Comparison of ENCODE assay signal across 8 mouse cellular contexts in the genomic region with DNA sequence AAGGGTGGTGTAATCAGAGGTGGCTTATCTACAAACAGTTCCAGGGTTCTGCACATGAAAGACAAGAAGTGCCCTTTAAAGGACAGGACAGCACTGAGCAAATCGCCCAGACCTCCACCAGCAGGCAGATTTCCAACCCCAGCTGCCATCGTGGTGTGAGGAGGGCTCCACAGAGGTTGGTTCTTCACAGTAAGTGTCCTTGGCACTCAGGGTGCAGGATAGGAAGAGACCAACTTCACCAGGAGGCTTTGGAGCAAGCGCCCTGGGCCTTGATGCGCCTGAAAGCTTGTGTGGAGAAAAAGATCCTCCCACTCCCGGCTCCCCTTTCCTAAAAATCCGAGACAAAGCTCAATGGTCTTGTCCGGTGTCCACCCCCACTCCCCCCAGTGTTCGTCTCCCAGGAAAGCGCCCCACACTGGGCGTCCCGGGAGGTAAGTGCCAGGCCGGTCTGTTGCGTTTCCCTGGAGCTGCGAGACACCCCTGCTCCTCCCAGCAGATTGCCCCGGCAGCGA. TPM values are rescaled to one million over a fixed set of nuclear protein-coding genes. Genes with fewer than 3 reads are reported as not detected.
DNase-seq lines count a peak whose midpoint lies in the region; ATAC-seq and TF ChIP-seq lines count a peak whose summit lies in the region.

No protein-coding gene starts in this region.

- ATAC-seq in heart, embryonic 16.5 days (replicated peaks; ENCODE audit: extremely low read depth, insufficient read depth, low FRiP score), result peak; percentile 66
- peak; percentile 72 for ATAC-seq in liver, embryonic 11.5 days (replicated peaks; ENCODE audit: low FRiP score)

- no peaks in the 10 kb centered on the region for H3K27me3 ChIP-seq in heart, embryonic 16.5 days (ENCODE audit: control insufficient read depth, insufficient read depth, low read length)
- no peaks in the 10 kb centered on the region for H3K27me3 ChIP-seq in liver, embryonic 11.5 days (replicated peaks; ENCODE audit: control insufficient read depth, insufficient read depth, low read length)
- H3K27me3 ChIP-seq in myocyte (ENCODE audit: control insufficient read depth, insufficient read depth, insufficient read length), result no peaks in the 10 kb centered on the region

- H3K4me1 ChIP-seq in cortical plate, adult 2 months (ENCODE audit: control insufficient read depth, insufficient read depth, low read length), result no peaks in the 10 kb centered on the region
- H3K4me1 ChIP-seq in heart, embryonic 16.5 days (ENCODE audit: control insufficient read depth, insufficient read depth, low read length), result peaks cover 39% of the 10 kb centered on the region
- peaks cover 18% of the 10 kb centered on the region for H3K4me1 ChIP-seq in liver, embryonic 11.5 days (replicated peaks; ENCODE audit: control insufficient read depth, insufficient read depth, low read length)

- H3K9me3 ChIP-seq in heart, embryonic 16.5 days (replicated peaks; ENCODE audit: control insufficient read depth, low read length), result no peaks in the 10 kb centered on the region
- H3K9me3 ChIP-seq in liver, embryonic 11.5 days (ENCODE audit: control insufficient read depth, low read length), result no peaks in the 10 kb centered on the region

- WGBS in heart, embryonic 16.5 days, result 1% methylated on average over 16 of the region's 16 CpGs
- 2% methylated on average over 16 of the region's 16 CpGs for WGBS in liver, embryonic 11.5 days

- no peak overlapping the region for H3K27ac ChIP-seq in cortical plate, adult 2 months (ENCODE audit: insufficient read depth, low read length)
- peak overlapping the region; percentile 98 for H3K27ac ChIP-seq in heart, embryonic 16.5 days (ENCODE audit: low read length)
- peak overlapping the region; percentile 78 for H3K27ac ChIP-seq in liver, embryonic 11.5 days (ENCODE audit: low read depth, low read length)

- intact Hi-C loops in gastrocnemius, postnatal 14 days (cut with DNase I; ENCODE audit: low total_unique reads), result no loop called here

- H3K9ac ChIP-seq in heart, embryonic 16.5 days (ENCODE audit: low read length), result peak overlapping the region; percentile 87
- peak overlapping the region; percentile 62 for H3K9ac ChIP-seq in liver, embryonic 11.5 days (ENCODE audit: low read depth, low read length)

- no peak for TF ChIP-seq CTCF in cortical plate, adult 2 months (IDR thresholded peaks at IDR 0.05; ENCODE audit: extremely low read depth, insufficient read depth, low read length)

- peak; percentile 39 for DNase-seq in gastrocnemius, postnatal 14 days
- DNase-seq in gastrocnemius, postnatal 4 days (ENCODE audit: low spot score in 2 of 2), result no peak
- DNase-seq in liver, embryonic 11.5 days (ENCODE audit: low spot score), result no peak
- no peak for DNase-seq in frontal cortex, adult 2 months (ENCODE audit: extremely low spot score in 1 of 2, low spot score in 1 of 2)
- no peak for DNase-seq in cerebellum, adult 9-11 months

- H3K36me3 ChIP-seq in heart, embryonic 16.5 days (ENCODE audit: control insufficient read depth, insufficient read depth), result 0 out of 2 replicates have a peak, but pooled peaks cover 5% of the 10 kb centered on the region
- H3K36me3 ChIP-seq in liver, embryonic 11.5 days (ENCODE audit: control insufficient read depth, insufficient read depth, low read length), result no peaks in the 10 kb centered on the region
- H3K36me3 ChIP-seq in myocyte (ENCODE audit: control insufficient read depth, insufficient read depth), result no peaks in the 10 kb centered on the region

- no peaks in the 10 kb centered on the region for H3K79me2 ChIP-seq in myocyte (ENCODE audit: control insufficient read depth, insufficient read depth)

- H3K4me3 ChIP-seq in cortical plate, adult 2 months (ENCODE audit: insufficient read depth, low read length), result peak overlapping the region; percentile 30
- peak overlapping the region; percentile 71 for H3K4me3 ChIP-seq in heart, embryonic 16.5 days (ENCODE audit: low read length)
- peak overlapping the region; percentile 58 for H3K4me3 ChIP-seq in liver, embryonic 11.5 days (ENCODE audit: low read depth, low read length)
- H3K4me3 ChIP-seq in myocyte, result peak overlapping the region; percentile 14

- no peak overlapping the region for H3ac ChIP-seq in myocyte (ENCODE audit: control insufficient read depth, insufficient read length)

- TF ChIP-seq POLR2A in cortical plate, adult 2 months (IDR thresholded peaks at IDR 0.05; ENCODE audit: extremely low read depth, insufficient read depth, low read length), result no peak
- no peak for TF ChIP-seq POLR2A in myocyte (IDR thresholded peaks at IDR 0.05; ENCODE audit: insufficient read length, low read depth)

- peak overlapping the region; percentile 54 for H3K4me2 ChIP-seq in heart, embryonic 16.5 days (ENCODE audit: low read depth, low read length)
- peak overlapping the region; percentile 78 for H3K4me2 ChIP-seq in liver, embryonic 11.5 days
- peak overlapping the region; percentile 56 for H3K4me2 ChIP-seq in myocyte (ENCODE audit: low read depth)

TF ChIP-seq in myocyte, 11 proteins besides CTCF, POLR2A, EP300 and RAD21:
- no peak for TF ChIP-seq POLR2AphosphoS2 (IDR thresholded peaks at IDR 0.05; ENCODE audit: insufficient read length, low read depth)
- TF ChIP-seq MYOD1 (IDR thresholded peaks at IDR 0.05; ENCODE audit: control insufficient read depth in 1 of 3, insufficient read length in 2 of 3, low read depth in 2 of 3), result no peak
- no peak for TF ChIP-seq SRF (IDR thresholded peaks at IDR 0.05; ENCODE audit: control insufficient read depth, insufficient read length, low read depth)
- TF ChIP-seq MAX (IDR thresholded peaks at IDR 0.05; ENCODE audit: low read depth), result no peak
- no peak for TF ChIP-seq TCF12 (IDR thresholded peaks at IDR 0.05; ENCODE audit: insufficient read depth, poor library complexity, severe bottlenecking)
- TF ChIP-seq E2F4 (IDR thresholded peaks at IDR 0.05; ENCODE audit: insufficient read depth), result no peak
- TF ChIP-seq CEBPB (IDR thresholded peaks at IDR 0.05; ENCODE audit: insufficient read depth, poor library complexity, severe bottlenecking), result no peak
- no peak for TF ChIP-seq TCF3 (IDR thresholded peaks at IDR 0.05; ENCODE audit: insufficient read length, low read depth)
- TF ChIP-seq USF1 (IDR thresholded peaks at IDR 0.05; ENCODE audit: low read depth), result no peak
- TF ChIP-seq MYOG (IDR thresholded peaks at IDR 0.05; ENCODE audit: control insufficient read depth in 1 of 3, insufficient read depth in 1 of 3, insufficient read length in 2 of 3, low read depth in 2 of 3), result no peak
- no peak for TF ChIP-seq REST (IDR thresholded peaks at IDR 0.05; ENCODE audit: insufficient read depth, insufficient read length)

RNA-seq across cellular contexts. Expression of a gene that starts 0.7 kb away (rescaled TPM):
- total RNA-seq in gastrocnemius, postnatal 14 days (2021), result 1 to 10 TPM; 5.1 to 7.3 TPM
- total RNA-seq in gastrocnemius, postnatal 4 days (2021), result 10 to 100 TPM; 16.0 to 17.0 TPM
- 4.8 and 5.1 TPM in 2 replicates for polyA plus RNA-seq in cortical plate, adult 2 months (2012; rRNA removed)
- polyA plus RNA-seq in heart, embryonic 16.5 days (2015; fragmentation: Nextera tagmentation; extraction: Ambion mirVana), result 39.9 and 40.1 TPM in 2 replicates
- polyA plus RNA-seq in liver, embryonic 11.5 days (2014; fragmentation: Nextera tagmentation; extraction: Ambion mirVana), result 8.1 and 11.8 TPM in 2 replicates
- polyA plus RNA-seq in myocyte (2012; fragmentation: generic; extraction: Trizol), result 1.1 TPM
- 5.2 and 5.9 TPM in 2 replicates for polyA plus RNA-seq in frontal cortex, adult 2 months (2012; rRNA removed)

Comparison
In these comparisons a context has a peak if more than half of its experiments do, and no peak if none do; other contexts are left out.
1. H3K4me3 ChIP-seq: peak in every context shown above with its lines; median percentile 71 in heart, embryonic 16.5 days; 58 in liver, embryonic 11.5 days; 30 in cortical plate, adult 2 months; 14 in myocyte.